In the genomic region with DNA sequence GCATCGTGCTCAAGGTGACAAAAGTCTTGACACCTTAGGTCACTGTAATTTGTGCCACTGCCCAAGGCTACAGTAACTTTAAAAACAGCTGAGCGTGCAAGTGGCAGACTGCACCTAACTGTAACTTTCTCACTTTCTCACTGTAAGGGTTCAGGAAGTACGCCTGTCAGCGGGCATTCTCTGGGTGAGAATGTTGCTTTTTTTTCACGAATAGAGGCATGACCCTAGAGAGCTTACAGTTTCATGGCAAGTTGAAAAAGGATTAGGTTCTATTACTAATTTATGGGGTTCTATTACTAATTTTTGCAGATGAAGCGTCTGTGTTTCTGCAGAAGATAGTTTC, we compare ENCODE assay signal across 7 mouse cellular contexts. TPM values are rescaled to one million over a fixed set of nuclear protein-coding genes. Genes with fewer than 3 reads are reported as not detected.
DNase-seq lines count a peak whose midpoint lies in the region; ATAC-seq and TF ChIP-seq lines count a peak whose summit lies in the region.

No protein-coding gene starts in this region.

- WGBS in forebrain, embryonic 13.5 days: 5% methylated on average over 6 of the region's 6 CpGs
- WGBS in liver, embryonic 14.5 days (ENCODE audit: insufficient replicate concordance): under 1% methylated on average over 6 of the region's 6 CpGs

- H3K27ac ChIP-seq in testis, adult 2 months (ENCODE audit: control insufficient read depth, insufficient read depth, low read depth, low read length): peak overlapping the region; percentile 90
- no peak overlapping the region for H3K27ac ChIP-seq in forebrain, embryonic 13.5 days
- H3K27ac ChIP-seq in liver, embryonic 14.5 days: peak overlapping the region; percentile 90

- H3K27me3 ChIP-seq in testis, adult 2 months (ENCODE audit: control insufficient read depth, insufficient read depth, low read length): no peaks in the 10 kb centered on the region
- H3K27me3 ChIP-seq in forebrain, embryonic 13.5 days: no peaks in the 10 kb centered on the region
- H3K27me3 ChIP-seq in liver, embryonic 14.5 days (ENCODE audit: control insufficient read depth, insufficient read depth, low read length): no peaks in the 10 kb centered on the region

- no peaks in the 10 kb centered on the region for H3K9me3 ChIP-seq in forebrain, embryonic 13.5 days (replicated peaks)
- no peaks in the 10 kb centered on the region for H3K9me3 ChIP-seq in liver, embryonic 14.5 days (ENCODE audit: control insufficient read depth, low read length)

- TF ChIP-seq CTCF in testis, adult 2 months (IDR thresholded peaks at IDR 0.05; ENCODE audit: control insufficient read depth, insufficient read depth, insufficient replicate concordance, low read depth, low read length): no peak
- no peak for TF ChIP-seq CTCF in liver, embryonic 14.5 days (IDR thresholded peaks at IDR 0.05; ENCODE audit: low read depth)

- TF ChIP-seq POLR2A in testis, adult 2 months (IDR thresholded peaks at IDR 0.05; ENCODE audit: control insufficient read depth, low read depth, low read length): no peak

- H3K4me2 ChIP-seq in forebrain, embryonic 13.5 days: peak overlapping the region; percentile 71
- peak overlapping the region; percentile 90 for H3K4me2 ChIP-seq in liver, embryonic 14.5 days (ENCODE audit: low read depth)

- no peaks in the 10 kb centered on the region for H3K36me3 ChIP-seq in testis, adult 2 months (ENCODE audit: control insufficient read depth, insufficient read depth, low read length)
- no peaks in the 10 kb centered on the region for H3K36me3 ChIP-seq in forebrain, embryonic 13.5 days (ENCODE audit: poor library complexity, severe bottlenecking)
- peaks cover 12% of the 10 kb centered on the region for H3K36me3 ChIP-seq in liver, embryonic 14.5 days (replicated peaks; ENCODE audit: control insufficient read depth, insufficient read depth, low read depth)

- peaks cover 2% of the 10 kb centered on the region; the same call in 1 of the 2 replicates for H3K4me1 ChIP-seq in testis, adult 2 months (ENCODE audit: control insufficient read depth, insufficient read depth, low read length)
- peaks cover 6% of the 10 kb centered on the region; the same call in 1 of the 2 replicates for H3K4me1 ChIP-seq in forebrain, embryonic 13.5 days
- peaks cover 21 to 31% of the 10 kb centered on the region in 2 experiments for H3K4me1 ChIP-seq in liver, embryonic 14.5 days (replicated peaks; ENCODE audit: control insufficient read depth in 2 of 2, insufficient read depth in 2 of 2, low read length in 1 of 2)

- ATAC-seq in forebrain, embryonic 13.5 days: 0 out of 2 replicates have a peak, but pooled peaks have one; percentile 6
- ATAC-seq in liver, embryonic 14.5 days (ENCODE audit: insufficient read depth): peak; percentile 7; the same call in 1 of the 2 replicates

- H3K9ac ChIP-seq in forebrain, embryonic 13.5 days: peak overlapping the region; percentile 82
- H3K9ac ChIP-seq in liver, embryonic 14.5 days (replicated peaks): peak overlapping the region; percentile 87

- DNase-seq in testis, postnatal 10 days (ENCODE audit: low spot score): no peak
- DNase-seq in liver, embryonic 14.5 days (ENCODE audit: low read depth in 3 of 3, low spot score in 3 of 3): peak in 1 of 3 experiments; percentile 48
- no peak for DNase-seq in right cerebral cortex, postnatal 10 days (ENCODE audit: low spot score in 2 of 2)
- no peak for DNase-seq in cerebellum, postnatal 14 days
- no peak for DNase-seq in c-Kit-positive CD71-positive TER-119-positive erythroid progenitor cells, embryonic 14.5 days (ENCODE audit: low spot score)

- peak; percentile 34; the same call in 1 of the 2 replicates for TF ChIP-seq EP300 in liver, embryonic 14.5 days (IDR thresholded peaks at IDR 0.05; ENCODE audit: low read depth)

- H3K4me3 ChIP-seq in testis, adult 2 months (ENCODE audit: control insufficient read depth, low read depth, low read length): peak overlapping the region; percentile 93
- H3K4me3 ChIP-seq in forebrain, embryonic 13.5 days: peak overlapping the region; percentile 76
- peak overlapping the region; percentile 74 to 77 for H3K4me3 ChIP-seq in liver, embryonic 14.5 days (ENCODE audit: insufficient read depth in 1 of 2, low read depth in 2 of 2, low read length in 2 of 2)

RNA-seq across cellular contexts. Expression of a gene that starts 0.7 kb away (rescaled TPM):
- 32.4 and 36.8 TPM in 2 replicates for polyA plus RNA-seq in testis, adult 2 months (2012; rRNA removed)
- 13.3 and 14.8 TPM in 2 replicates for polyA plus RNA-seq in forebrain, embryonic 13.5 days (2015; fragmentation: Nextera tagmentation; extraction: Ambion mirVana)
- polyA plus RNA-seq in liver, embryonic 14.5 days (2012; rRNA removed): 38.1 and 42.1 TPM in 2 replicates
- polyA plus RNA-seq in liver, embryonic 14.5 days (2014; fragmentation: Nextera tagmentation; extraction: Ambion mirVana): 67.2 and 74.0 TPM in 2 replicates

RNA-seq across cellular contexts. Expression of a gene that starts 10.8 kb away (rescaled TPM):
- polyA plus RNA-seq in testis, adult 2 months (2012; rRNA removed): 0.13 and 0.38 TPM in 2 replicates
- not detected in 2 replicates for polyA plus RNA-seq in forebrain, embryonic 13.5 days (2015; fragmentation: Nextera tagmentation; extraction: Ambion mirVana)
- 0.01 and 0.02 TPM in 2 replicates for polyA plus RNA-seq in liver, embryonic 14.5 days (2012; rRNA removed)
- not detected in 2 replicates for polyA plus RNA-seq in liver, embryonic 14.5 days (2014; fragmentation: Nextera tagmentation; extraction: Ambion mirVana)
